Mouse (Mus musculus) E14TG2a.4 (cell line): ENCODE measurements around the gene Cd79a.
"Not testable (repeated sequence)": the region's sequence is repeated elsewhere in the genome, so short reads cannot be mapped to it uniquely, and the experiment has no call there.

Source experiments
- H3K27me3 ChIP-seq: 2 replicates; pipeline ENCODE4 v1.6.1; 2014; ENCODE audit warnings: low read length, control low read depth; ENCODE audit not compliant: insufficient read depth
- H3K36me3 ChIP-seq: 2 replicates; pipeline ENCODE4 v1.6.1; 2014; ENCODE audit warnings: low read length, control low read depth; ENCODE audit not compliant: insufficient read depth
- H3K4me1 ChIP-seq: replicated peaks from 2 replicates; pipeline ENCODE4 v1.6.1; 2014; ENCODE audit warnings: low read depth, low read length, control low read depth
- H3K4me3 ChIP-seq: replicated peaks from 2 replicates; pipeline ENCODE4 v1.5.1; 2014; ENCODE audit warnings: mild to moderate bottlenecking, low read length
- H3K9me3 ChIP-seq: 2 replicates; pipeline ENCODE4 v1.6.1; 2014; ENCODE audit warnings: low read length, control low read depth
- CTCF ChIP-seq: conservative IDR thresholded peaks from 2 replicates; pipeline ENCODE4 v1.5.1; 2014; ENCODE audit warnings: low read length
- NANOG ChIP-seq: IDR thresholded peaks from 2 replicates; pipeline ENCODE4 v1.6.1; 2014; ENCODE audit warnings: borderline replicate concordance, low read length, mixed read lengths
- POU5F1 ChIP-seq: IDR thresholded peaks from 2 replicates; pipeline ENCODE4 v1.6.1; 2014; ENCODE audit warnings: low read length, borderline replicate concordance

Gene Cd79a

DNA sequence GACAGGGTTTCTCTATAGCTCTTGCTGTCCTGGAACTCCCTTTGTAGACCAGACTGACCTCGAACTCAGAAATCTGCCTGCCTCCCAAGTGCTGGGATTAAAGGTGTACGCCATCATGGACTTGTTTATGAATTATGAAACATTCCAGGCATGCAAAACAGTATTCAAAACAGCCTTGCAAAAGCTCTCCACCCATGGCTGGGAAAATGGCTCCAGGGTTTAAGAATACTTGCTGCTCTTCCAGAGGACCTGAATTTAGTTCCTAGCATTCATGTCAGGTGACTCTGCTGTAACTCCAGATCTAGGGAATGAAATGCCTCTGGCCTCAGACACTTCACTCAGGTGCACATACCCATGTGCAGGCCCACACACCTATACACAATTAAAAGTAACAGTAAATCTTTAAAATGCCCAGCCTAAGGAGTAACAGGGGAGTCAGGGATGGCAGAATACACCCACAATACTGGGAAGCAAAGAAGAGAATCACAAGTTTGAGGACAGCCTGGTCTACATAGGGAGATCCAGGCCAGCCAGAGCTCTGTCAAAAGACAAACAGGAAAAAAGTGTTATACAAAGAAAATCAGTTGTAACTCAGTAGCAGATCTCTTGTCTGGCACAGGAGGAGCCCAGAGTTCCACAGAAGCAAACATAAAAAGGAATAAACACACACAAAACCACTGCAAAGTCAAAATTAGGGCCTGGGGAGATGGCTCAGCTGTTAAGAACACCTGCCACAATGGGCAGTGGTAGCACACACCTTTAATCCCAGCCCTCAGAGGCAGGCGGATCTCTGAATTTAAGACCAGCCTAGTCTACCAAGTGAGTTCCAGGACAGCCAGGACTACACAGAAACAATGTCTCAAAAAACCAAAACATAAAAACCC is 5.7 kb upstream of the Cd79a start:
- H3K4me3 ChIP-seq = no peak overlapping the region
- peaks cover 67% of the 10 kb centered on the region for H3K4me1 ChIP-seq
- H3K36me3 ChIP-seq = peaks cover 51% of the 10 kb centered on the region
- H3K27me3 ChIP-seq = no peaks in the 10 kb centered on the region
- TF ChIP-seq CTCF (no peak), NANOG (no peak), POU5F1 (no peak)
- no peaks in the 10 kb centered on the region for H3K9me3 ChIP-seq

DNA sequence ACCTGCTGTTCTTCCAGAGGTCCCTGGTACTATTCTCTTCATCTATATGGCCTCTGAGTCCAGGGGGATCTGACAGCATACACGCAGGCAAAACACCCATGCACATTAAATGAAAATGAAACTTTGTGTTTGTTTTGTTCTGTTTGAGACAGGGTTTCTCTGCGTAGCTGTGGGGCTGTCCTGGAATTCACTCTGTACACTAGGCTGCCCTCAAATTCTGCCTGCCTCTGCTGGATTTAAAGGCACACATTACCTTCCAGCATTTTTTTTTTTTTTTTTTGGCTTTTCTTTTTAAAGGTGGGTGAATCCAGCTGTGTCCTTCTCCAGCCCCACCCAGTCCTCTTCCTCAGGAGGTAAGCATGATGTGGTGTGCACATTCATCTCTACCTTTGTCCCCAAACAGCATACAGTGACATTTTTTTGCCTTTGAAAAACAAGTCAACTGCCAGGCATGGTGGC is 5.0 kb upstream of the Cd79a start:
- H3K4me1 ChIP-seq = peaks cover 63% of the 10 kb centered on the region

DNA sequence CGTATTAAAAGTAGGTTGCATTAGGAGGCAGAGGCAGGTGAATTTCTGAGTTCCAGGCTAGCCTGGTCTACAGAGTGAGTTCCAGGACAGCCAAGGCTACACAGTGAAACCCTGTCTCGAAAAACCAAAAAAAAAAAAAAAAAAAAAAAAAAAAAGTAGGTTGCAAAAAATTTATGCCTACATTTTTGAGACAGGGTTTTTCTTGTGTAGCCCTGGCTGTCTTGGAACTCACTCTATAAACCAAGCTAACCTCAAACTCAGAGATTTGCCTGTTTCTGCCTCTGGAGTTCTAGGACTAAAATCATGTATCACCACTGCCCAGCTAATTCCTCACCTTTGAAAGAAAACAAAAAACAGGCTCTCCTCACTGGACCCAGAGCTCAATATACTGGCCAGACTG is 1.4 kb upstream of the Cd79a start:
- H3K4me3 ChIP-seq, H3K9me3 ChIP-seq, H3K36me3 ChIP-seq, H3K27me3 ChIP-seq: not testable (repeated sequence)
- peaks cover 62% of the 10 kb centered on the region for H3K4me1 ChIP-seq

More for the DNA sequence above, 5.0 kb upstream of the Cd79a start:
- H3K36me3 ChIP-seq = peaks cover 44% of the 10 kb centered on the region
- H3K27me3 ChIP-seq = no peaks in the 10 kb centered on the region
- H3K4me3 ChIP-seq = no peak overlapping the region
- no peaks in the 10 kb centered on the region for H3K9me3 ChIP-seq
- no peak for TF ChIP-seq POU5F1
- no peak for TF ChIP-seq CTCF
- TF ChIP-seq NANOG = no peak

DNA sequence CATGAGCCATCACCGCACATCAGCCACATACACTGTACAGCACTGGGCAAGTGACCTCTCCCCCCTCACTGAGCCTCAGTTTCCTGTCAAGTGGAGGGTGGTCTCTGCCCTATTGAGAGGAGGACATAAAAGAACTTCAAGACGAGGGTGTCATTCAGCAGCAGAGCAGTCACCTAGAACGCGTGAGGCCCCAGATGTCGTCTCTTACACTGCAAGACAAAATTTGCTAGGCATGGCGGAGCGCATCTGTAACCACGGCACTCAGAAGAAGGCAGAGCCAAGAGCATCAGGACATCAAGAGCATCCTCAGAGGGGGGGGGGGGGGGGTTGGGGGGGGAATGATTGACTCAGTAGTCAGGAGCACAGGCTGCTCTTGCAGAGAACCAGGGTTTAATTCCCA is 912 bp upstream of the Cd79a start:
- Histone ChIP-seq H3K36me3 (peaks cover 3% of the 10 kb centered on the region), H3K27me3 (no peaks in the 10 kb centered on the region), H3K4me3 (no peak overlapping the region), H3K9me3 (no peaks in the 10 kb centered on the region), H3K4me1 (peaks cover 61% of the 10 kb centered on the region)
- no peak for TF ChIP-seq NANOG
- TF ChIP-seq POU5F1 = no peak
- no peak for TF ChIP-seq CTCF

DNA sequence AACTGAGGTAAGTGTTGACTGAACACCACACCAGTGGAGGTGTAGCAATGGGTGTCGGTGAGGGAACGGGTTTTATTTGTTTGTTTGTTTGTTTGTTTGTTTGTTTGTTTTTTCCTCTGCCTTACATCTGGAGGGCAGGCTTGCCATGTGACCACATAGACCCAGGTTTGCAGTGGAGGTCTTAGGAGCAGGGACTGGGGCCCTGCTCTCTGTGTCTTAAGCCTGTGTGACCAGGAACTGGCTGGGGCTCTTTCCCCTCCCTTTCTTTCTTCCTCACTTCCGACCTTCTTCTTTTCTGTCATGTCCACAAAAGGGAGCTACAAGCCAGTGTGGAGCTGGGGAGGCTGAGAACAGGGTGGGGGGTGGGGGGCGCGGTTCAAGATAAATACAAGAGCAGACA is 778 bp downstream of the Cd79a start:
- Histone ChIP-seq H3K4me1 (peaks cover 56% of the 10 kb centered on the region), H3K27me3 (no peaks in the 10 kb centered on the region), H3K36me3 (no peaks in the 10 kb centered on the region), H3K4me3 (no peak overlapping the region), H3K9me3 (no peaks in the 10 kb centered on the region)
- TF ChIP-seq NANOG = no peak
- TF ChIP-seq POU5F1 = no peak
- TF ChIP-seq CTCF = no peak

DNA sequence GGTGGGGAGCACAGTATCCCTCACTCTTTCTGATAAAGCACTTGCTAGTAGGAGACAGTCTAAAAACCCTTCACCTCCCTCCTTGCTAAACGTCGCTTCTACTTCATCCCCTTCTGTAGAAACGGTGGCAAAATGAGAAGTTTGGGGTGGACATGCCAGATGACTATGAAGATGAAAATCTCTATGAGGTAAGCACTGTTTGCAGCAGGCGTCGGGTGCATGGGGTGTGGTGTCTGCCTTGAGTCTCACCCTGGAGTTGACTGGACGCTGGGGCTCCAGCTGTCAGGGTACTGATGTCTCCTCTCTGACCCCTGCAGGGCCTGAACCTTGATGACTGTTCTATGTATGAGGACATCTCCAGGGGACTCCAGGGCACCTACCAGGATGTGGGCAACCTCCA is 3.9 kb downstream of the Cd79a start:
- TF ChIP-seq CTCF (no peak), POU5F1 (no peak), NANOG (no peak)
- H3K4me3 ChIP-seq = no peak overlapping the region
- H3K4me1 ChIP-seq = peaks cover 78% of the 10 kb centered on the region
- H3K36me3 ChIP-seq = no peaks in the 10 kb centered on the region
- no peaks in the 10 kb centered on the region for H3K9me3 ChIP-seq
- no peaks in the 10 kb centered on the region for H3K27me3 ChIP-seq

DNA sequence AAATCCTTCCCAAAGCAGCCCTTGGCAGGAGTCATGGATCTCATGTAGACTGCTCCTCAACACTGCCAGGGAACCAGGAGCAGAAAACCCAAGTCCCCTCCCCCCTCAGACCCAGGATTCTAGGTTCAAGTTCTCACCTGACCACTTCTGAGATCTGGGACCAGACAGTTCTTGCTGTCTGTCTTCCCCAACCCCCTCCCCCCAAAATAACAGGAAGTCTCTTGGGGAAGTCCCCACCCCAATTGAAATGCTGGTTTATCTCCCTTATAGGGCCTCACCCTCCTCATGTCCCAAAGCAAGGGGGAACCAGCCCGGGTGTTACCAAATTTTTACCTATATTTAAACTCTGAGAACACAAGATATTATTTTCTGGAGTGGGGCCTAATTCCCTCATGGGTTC is 4.7 kb downstream of the Cd79a start:
- peak overlapping the region; percentile 88; the same call in 1 of the 2 replicates for H3K4me3 ChIP-seq
- TF ChIP-seq POU5F1 (no peak), CTCF (no peak), NANOG (no peak)
- no peaks in the 10 kb centered on the region for H3K9me3 ChIP-seq
- H3K27me3 ChIP-seq = no peaks in the 10 kb centered on the region
- peaks cover 83% of the 10 kb centered on the region for H3K4me1 ChIP-seq
- no peaks in the 10 kb centered on the region for H3K36me3 ChIP-seq

DNA sequence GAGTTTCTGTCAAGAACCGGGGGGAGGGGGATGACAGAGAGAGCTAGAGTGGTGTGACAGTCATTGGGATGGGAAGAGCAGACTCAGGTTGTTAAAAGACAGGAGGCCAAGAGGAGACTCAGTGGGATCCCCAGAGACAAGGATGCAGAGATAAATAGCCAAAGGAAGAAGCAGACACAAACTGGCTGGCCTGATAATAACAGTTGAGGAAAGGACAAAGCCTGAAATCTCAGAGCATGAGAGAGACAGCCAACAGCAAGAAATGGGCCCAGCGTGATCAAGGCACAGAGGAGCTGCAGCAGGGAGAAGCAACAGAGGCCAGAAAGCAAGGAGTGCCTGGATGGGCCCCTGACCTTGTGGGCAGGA is 5.1 kb downstream of the Cd79a start:
- H3K4me1 ChIP-seq = peaks cover 83% of the 10 kb centered on the region
- no peak for TF ChIP-seq POU5F1
- no peak for TF ChIP-seq NANOG
- TF ChIP-seq CTCF = no peak
- peak overlapping the region; percentile 88 for H3K4me3 ChIP-seq
- no peaks in the 10 kb centered on the region for H3K36me3 ChIP-seq
- H3K27me3 ChIP-seq = no peaks in the 10 kb centered on the region
- no peaks in the 10 kb centered on the region for H3K9me3 ChIP-seq

DNA sequence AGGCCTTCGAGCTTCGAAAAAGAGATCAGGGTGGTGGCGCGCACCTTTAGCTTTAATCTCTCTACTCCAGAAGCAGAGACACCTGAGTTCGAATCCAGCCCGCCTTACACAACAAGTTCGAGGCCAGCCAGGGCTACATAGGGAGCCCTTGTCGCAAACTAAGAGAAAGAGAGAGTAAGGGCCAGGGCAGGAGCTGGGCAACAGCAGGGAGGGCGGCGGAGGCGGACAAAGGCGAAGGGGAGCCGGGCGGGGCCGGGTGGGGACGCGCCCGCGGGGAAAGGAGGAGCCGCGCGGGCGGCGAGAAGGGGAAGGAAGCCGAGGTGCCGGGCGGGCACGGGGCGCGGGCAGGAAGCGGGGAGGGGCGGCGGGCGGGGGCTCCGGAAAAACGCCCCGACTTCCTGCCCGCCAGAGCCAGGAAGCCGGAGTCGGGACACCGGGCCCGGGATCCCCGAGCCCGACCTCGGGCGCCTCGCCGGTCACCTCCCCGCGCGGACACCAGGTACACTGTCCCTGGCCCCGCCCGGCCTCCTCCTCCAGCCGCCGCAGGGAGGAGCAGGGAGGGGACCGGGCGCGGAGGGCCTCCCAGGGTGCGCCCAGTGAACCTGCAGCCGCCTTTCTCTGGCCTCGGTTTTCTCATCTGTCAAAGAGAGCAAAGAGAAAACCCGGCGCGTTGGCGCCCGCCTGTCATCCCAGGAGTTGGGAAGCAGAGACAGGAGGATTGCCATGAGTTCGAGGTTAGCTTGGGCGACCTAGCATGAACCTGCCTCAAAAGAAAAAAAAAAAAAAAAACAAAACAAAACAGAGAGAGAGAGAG is 5.7 kb downstream of the Cd79a start, which contains the start of gene Arhgef1:
Gene Arhgef1 (plus strand): TSS at position 283 of the 814 bp plus-strand sequence.
- H3K36me3 ChIP-seq = peaks cover 2% of the 10 kb centered on the region
- TF ChIP-seq NANOG = no peak
- TF ChIP-seq POU5F1 = no peak
- no peak for TF ChIP-seq CTCF
- peaks cover 83% of the 10 kb centered on the region for H3K4me1 ChIP-seq
- H3K4me3 ChIP-seq = peak within 1 kb of the TSS; percentile 88
- H3K27me3 ChIP-seq = no peaks in the 10 kb centered on the region
- H3K9me3 ChIP-seq = no peaks in the 10 kb centered on the region
